20 mouse cellular contexts compared by ENCODE assay signal in genomic region chr4:3238493-3238892, GRCm38 (mm10). TPM values are rescaled to one million over a fixed set of nuclear protein-coding genes. Genes with fewer than 3 reads are reported as not detected.
DNase-seq lines count a peak whose midpoint lies in the region; ATAC-seq and TF ChIP-seq lines count a peak whose summit lies in the region.
"Not testable (repeated sequence)": the region's sequence is repeated elsewhere in the genome, so short reads cannot be mapped to it uniquely, and the experiment has no call there.
"Had no signal": no experiment of that assay in that cellular context is flagged by ENCODE, and none has a peak within 500 bp of the region (broad histone marks: within the 10 kb centered on the region; RNA-seq: fewer than 3 reads in every experiment).

No protein-coding gene starts in this region.

- H3K36me3 ChIP-seq in heart, embryonic 11.5 days (ENCODE audit: control insufficient read depth, insufficient read depth, low read length); midbrain, embryonic 12.5 days: not testable (repeated sequence)

- peaks cover 11% of the 10 kb centered on the region for H3K9me3 ChIP-seq in heart, embryonic 11.5 days (replicated peaks; ENCODE audit: control insufficient read depth, low read length)
- peaks cover 25% of the 10 kb centered on the region for H3K9me3 ChIP-seq in midbrain, embryonic 12.5 days

- H3K27ac ChIP-seq in gastrocnemius, adult 2 months; heart, embryonic 11.5 days (ENCODE audit: low read depth, low read length); midbrain, embryonic 12.5 days (replicated peaks): not testable (repeated sequence)

- TF ChIP-seq CTCF in gastrocnemius, adult 2 months (IDR thresholded peaks at IDR 0.05): not testable (repeated sequence)

- 0 out of 2 replicates have a peak, but pooled peaks have one; percentile 41 for ATAC-seq in heart, embryonic 11.5 days (replicated peaks; ENCODE audit: insufficient number of reproducible peaks, low FRiP score, low TSS enrichment)
- ATAC-seq in midbrain, embryonic 12.5 days (ENCODE audit: low FRiP score, low read depth): 0 out of 2 replicates have a peak, but pooled peaks have one; percentile 38
- ATAC-seq in neutrophil, adult 5-6 weeks (ENCODE audit: extremely low read depth, insufficient number of reproducible peaks, low FRiP score, poor library complexity, severe bottlenecking): 0 out of 2 replicates have a peak, but pooled peaks have one; percentile 34

- H3K4me2 ChIP-seq in heart, embryonic 11.5 days; midbrain, embryonic 12.5 days (replicated peaks): not testable (repeated sequence)

- peak; percentile 15 for DNase-seq in gastrocnemius, adult 2 months
- peak; percentile 4 for DNase-seq in liver

- not testable (repeated sequence) for H3K4me1 ChIP-seq in heart, embryonic 11.5 days (ENCODE audit: control insufficient read depth, insufficient read depth, low read length); midbrain, embryonic 12.5 days

- 61% methylated on average over 6 of the region's 6 CpGs for WGBS in heart, embryonic 11.5 days (ENCODE audit: insufficient replicate concordance)
- WGBS in midbrain, embryonic 12.5 days: 70% methylated on average over 6 of the region's 6 CpGs

- H3K9ac ChIP-seq in heart, embryonic 11.5 days (ENCODE audit: low read depth, low read length); midbrain, embryonic 12.5 days (replicated peaks): not testable (repeated sequence)

- not testable (repeated sequence) for H3K27me3 ChIP-seq in heart, embryonic 11.5 days (ENCODE audit: control insufficient read depth, insufficient read depth, low read length); midbrain, embryonic 12.5 days

- H3K4me3 ChIP-seq in gastrocnemius, adult 2 months; heart, embryonic 11.5 days (ENCODE audit: low read depth, low read length); midbrain, embryonic 12.5 days: not testable (repeated sequence)

- intact Hi-C loops in gastrocnemius, adult 2 months (cut with DNase I): not testable (repeated sequence)

RNA-seq across cellular contexts. Expression of gene Vmn1r3, which starts 53.3 kb away (rescaled TPM):
- not detected for total RNA-seq in gastrocnemius, adult 2 months (2021)
- polyA plus RNA-seq in heart, embryonic 11.5 days (2014; fragmentation: Nextera tagmentation; extraction: Ambion mirVana): not detected in 2 replicates
- not detected in 2 replicates for polyA plus RNA-seq in midbrain, embryonic 12.5 days (2016; fragmentation: Nextera tagmentation; extraction: Ambion mirVana)
- not detected in 2 replicates for total RNA-seq in neutrophil, adult 5-6 weeks (2017)
- total RNA-seq: adrenal gland, adult 18-20 months; adrenal gland, postnatal 14 days; CH12.LX; G1E had no signal
- polyA plus RNA-seq: activated CD4-positive, CD25-positive, alpha-beta regulatory T cell, adult 4 months; CD4-positive, CD25-positive, alpha-beta regulatory T cell, adult 4 months; cerebellum, adult 2 months; cortical plate, adult 2 months; embryonic facial prominence, embryonic 10.5 days; embryonic facial prominence, embryonic 12.5 days; embryonic facial prominence, embryonic 14.5 days; forebrain, embryonic 11.5 days; forebrain, embryonic 13.5 days; forebrain, embryonic 15.5 days; G1E; Patski had no signal
